Mouse (Mus musculus) mature B cell (primary cell): ENCODE measurements around the gene Rassf3.

Source experiments
- in situ Hi-C: fragments of 300-500 bp; cut with MboI; formaldehyde crosslinking; loops from 2 replicates; pipeline ENCODE4 v1.14.3; 2019

Gene Rassf3

DNA sequence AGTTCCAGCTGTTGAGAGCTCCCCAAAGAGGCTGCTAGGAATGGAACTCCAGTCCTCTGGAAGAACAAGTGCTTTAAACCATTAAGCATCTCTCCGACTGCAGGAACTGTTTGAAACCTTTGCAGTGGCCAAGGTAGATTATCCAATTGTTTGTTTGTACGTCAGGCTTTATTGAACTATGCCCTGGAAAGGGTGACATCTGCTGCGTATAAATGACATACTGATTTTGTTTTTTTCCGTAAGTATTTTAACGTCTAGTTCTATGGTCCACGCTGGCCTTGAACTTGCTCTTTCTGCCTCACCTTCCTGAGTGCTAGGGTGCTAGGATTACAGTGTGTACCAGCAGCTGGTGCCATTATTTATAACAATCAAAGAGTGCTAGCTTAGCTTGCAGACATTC, 13.8 kb upstream of the Rassf3 start:
- in situ Hi-C loops, result no loop called here

GRCm38 (mm10) chr10:121488623-121489299, 12.6 kb upstream of the Rassf3 start:
- in situ Hi-C loops, result no loop called here

GRCm38 (mm10) chr10:121487716-121488115, 11.6 kb upstream of the Rassf3 start:
- in situ Hi-C loops, result no loop called here

DNA sequence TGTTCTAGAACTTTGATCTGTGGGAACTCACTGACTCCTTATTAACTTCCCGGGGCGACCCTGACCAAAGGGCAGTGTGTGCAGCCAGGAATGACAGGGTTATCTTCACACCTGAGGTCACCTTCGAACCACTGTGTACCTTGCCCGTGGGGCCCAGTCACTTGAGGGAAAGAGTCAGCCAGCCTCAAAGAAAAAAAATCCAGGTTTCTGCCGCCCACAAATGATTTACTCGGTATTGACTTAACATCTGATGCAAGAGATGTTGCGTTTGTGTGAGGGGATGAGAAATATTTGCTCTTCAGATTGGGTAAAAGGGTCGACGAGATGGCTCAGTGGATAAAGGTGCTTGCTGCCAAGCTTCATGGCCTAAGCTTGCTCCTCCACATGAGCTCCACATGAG, 10.2 kb upstream of the Rassf3 start:
- in situ Hi-C loops, result no loop called here

- in situ Hi-C loops, result no loop called here
Measured at GRCm38 (mm10) chr10:121483364-121483763, 7.2 kb upstream of the Rassf3 start.

- in situ Hi-C loops, result no loop called here
Measured at GRCm38 (mm10) chr10:121481141-121481540, 5.0 kb upstream of the Rassf3 start.

DNA sequence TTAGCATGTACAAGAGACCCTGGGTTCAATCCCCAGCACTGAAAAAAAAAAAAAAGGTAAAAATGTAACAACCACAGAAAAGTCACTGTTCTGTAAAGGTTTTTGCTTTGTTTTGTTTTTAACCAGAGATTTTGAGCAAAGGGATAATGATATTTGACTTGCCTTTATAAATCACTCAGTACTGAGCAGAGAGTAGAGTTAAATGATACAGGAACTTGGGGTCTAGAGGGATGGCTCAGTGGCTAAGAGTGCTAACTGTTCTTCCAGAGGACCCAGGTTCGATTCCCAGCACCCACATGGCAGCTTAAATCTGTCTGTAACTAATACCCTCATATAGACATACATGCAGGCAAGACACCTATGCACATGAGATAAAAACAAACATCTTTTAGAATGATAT, 3.8 kb upstream of the Rassf3 start:
- in situ Hi-C loops, result no loop called here

DNA sequence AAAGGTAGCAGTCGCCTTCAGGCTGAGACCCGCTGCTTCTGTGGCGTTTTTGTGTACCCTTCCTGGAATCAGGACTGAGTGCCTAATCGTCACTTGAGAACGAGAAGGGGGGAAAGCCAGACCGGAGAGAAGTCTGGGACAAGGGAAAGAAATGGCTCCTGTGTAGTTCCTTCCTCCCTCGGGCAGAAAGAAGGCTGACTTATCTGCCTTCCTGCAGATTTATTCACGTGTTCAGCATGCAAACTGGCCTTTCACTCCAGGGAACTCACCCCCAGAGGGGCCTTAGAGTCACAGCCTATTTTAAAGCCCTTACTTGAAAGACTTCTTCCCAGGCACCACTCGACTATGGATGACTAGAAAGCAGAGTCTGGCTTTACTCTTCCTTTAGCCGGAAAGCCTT, 1.3 kb upstream of the Rassf3 start:
- in situ Hi-C loops, result no loop called here

GRCm38 (mm10) chr10:121476968-121477337, 806 bp upstream of the Rassf3 start:
- in situ Hi-C loops, result no loop called here

DNA sequence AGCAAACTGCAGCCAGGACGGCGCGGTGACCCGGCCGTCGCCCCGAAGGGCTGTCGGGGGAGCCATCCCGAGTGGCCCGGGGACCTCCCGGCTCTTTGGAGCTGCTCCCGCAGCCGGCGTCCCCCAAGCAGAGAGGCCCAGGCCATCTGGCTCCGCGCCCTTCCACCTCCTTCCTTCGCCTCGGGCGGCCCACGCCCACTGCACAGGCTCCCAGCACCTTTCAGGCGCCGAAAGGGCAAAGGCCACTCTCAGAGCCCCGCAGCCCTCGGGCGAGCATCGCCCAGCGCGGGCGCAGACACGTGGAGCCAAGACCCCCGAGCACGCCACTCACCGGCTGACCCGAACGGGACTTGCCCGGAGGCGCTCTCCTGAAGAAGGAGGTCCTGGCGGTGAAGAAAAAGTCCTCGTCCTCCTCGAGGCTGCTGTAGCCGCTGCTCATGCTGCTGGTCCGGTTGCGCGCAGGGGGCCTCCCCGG, 438 bp downstream of the Rassf3 start:
- in situ Hi-C loops, result no loop called here

DNA sequence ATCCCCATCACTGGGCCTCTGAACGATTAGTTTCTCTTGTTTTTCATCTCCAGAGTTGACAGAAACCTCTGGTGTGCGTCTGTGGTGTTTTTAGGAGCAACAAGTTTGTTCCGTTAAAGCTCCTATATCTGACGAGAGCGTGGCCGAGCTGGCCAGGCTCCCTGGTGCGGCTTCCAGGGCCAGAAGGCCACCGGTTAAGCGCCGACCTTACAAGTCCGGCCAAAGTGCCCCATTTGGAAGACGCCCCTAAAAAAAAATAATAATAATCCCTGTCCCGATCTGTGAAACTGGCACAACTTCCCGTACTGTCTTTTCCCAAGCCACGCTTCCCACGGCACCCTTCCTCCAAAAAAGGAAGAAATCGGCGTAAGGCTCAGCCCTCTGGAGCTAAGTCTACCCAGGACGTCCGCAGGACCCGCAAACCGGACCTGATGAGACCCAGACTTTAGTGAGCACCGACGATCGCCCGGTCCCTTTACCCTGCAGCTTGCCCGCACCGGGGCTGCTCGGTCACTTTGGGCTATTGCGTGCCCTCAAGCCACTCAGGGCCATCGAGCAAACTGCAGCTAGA, 961 bp downstream of the Rassf3 start:
- in situ Hi-C loops, result no loop called here

- in situ Hi-C loops, result no loop called here
Measured at GRCm38 (mm10) chr10:121474288-121474687, 1.9 kb downstream of the Rassf3 start.

DNA sequence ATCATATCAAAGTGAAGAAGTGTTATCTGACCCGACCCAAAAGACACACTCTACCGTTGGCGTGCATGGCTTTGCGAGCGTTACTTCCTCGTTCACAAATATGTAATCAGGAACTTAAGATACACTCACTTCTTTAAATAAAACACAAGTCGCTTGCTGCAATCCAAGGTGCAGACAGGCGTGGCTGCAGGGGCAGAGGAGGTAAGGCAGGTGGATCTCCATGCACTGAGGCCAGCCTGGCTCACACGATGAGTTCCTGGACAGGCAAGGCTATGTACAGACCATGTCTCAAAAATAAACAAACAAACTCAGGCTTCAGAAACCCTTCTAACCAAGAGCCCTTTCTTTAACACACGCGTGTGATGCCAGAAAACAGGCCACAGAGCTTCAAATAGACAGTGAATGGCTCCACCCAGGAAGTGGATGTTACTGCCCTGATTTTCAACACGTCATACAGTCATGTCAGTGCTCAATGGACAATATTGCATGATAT, 2.4 kb downstream of the Rassf3 start:
- in situ Hi-C loops, result no loop called here

DNA sequence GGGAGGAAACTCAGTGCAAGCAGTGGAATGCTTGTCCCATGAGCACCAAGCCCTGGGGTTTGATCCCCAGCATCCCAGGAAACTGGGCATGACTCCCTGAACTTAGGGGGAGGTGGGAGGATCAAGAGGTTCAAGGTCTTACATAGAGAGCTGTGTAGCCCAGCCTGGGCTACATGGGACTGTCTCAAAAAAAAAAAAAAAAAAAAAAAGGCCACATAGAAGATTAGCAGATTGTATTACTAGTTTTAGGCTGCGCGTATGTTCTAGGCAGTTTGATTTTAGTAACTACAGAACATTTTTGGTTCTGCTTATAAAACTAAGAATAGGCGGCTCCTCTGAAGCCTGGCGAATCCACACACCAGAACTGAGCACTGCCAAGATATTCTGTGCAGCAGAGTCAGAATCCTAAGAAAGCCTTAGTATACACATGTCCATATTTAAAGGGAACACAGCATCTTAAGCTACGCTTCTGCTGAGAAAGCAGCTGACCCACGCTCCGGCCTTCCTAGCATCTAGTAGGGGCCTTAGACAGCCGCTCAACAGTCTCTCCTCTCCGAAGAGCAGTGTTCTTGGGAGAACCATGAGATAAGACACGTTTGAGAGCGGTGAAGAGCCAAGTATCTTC, 3.4 kb downstream of the Rassf3 start:
- in situ Hi-C loops, result no loop called here

DNA sequence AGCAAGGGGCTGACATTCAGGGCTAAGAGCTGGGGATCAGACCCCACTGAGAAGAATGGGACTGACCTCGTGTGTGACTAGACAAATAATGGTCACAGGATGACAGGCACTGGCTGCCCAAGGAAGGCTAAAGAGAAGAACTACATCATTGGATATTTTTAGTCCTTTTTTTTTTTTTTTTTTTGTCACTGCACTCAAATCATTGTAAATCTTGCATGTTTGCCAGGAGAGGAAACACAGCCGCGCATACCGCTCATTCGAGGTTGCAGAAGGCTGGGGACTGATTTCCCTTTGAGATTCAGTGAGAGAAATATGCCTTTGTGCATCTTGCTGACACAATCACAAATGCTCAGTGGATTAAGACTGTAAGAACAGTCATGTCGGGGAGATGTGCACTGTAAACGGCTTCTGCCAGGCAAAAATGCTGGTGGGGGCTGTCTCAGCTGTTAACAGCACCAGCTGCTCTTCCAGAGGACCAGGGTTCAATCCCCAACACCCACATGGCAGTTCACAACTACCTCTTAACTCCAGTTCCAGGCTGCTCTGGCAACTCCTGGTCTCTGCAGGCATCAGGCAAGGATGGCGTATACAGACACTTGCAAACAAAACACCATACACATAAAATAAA, 4.5 kb downstream of the Rassf3 start:
- in situ Hi-C loops, result no loop called here

DNA sequence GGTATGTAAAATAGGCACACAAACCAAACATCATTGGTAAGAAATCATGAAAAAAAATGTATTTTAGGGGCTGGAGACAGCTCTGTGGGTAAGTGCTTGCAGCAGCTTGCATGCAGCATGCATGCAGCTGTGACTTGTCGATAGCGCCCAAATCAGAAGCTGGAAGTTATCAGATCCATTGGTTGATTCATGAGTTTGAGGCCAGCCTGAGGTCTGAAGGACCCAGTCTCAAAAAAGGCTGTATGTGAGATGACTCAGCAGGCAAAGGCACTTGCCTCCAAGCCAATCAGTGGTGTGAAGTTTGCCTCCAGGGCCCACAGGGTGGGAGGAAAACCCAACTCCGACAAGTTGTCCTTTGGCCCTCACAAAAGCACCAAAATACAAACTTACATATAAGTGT, 6.5 kb downstream of the Rassf3 start:
- in situ Hi-C loops, result no loop called here

DNA sequence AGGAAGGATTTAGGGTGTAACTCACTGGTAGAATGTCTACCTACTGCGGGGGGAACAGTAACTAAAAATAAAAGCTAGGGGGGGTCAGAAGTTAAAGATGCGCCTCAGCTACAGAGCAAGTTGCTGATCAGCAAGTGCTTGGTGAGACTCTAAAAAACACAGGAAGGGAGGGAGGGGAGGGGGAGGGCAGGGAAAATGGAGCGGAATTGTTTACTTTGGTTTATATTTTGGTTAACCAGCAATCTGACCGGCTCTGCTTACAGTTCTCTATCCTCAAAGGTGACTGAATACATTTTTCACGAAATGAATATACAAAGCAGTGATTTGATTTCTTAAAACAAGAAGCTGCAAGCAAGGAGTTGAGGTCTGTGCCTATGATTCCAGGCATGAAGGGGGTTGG, 7.2 kb downstream of the Rassf3 start:
- in situ Hi-C loops, result no loop called here

DNA sequence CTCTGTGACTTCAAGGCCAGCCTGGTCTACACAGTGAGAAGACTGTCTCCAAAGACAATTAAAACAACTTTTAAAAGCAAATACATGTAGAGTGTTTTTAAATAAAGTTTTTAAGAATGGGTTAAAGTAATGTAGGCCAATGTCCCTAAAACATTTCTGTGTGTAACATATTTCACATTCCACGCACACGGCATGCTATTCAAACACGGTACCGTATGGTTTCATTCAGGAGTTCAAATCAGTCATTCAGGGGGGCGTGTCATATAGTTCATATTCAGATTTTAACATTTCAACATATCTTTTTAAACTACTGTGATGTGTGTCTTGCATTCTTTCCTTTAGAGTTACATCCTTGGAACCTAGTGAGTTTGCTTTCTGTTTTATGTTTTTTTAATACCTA, 7.9 kb downstream of the Rassf3 start:
- in situ Hi-C loops, result no loop called here

DNA sequence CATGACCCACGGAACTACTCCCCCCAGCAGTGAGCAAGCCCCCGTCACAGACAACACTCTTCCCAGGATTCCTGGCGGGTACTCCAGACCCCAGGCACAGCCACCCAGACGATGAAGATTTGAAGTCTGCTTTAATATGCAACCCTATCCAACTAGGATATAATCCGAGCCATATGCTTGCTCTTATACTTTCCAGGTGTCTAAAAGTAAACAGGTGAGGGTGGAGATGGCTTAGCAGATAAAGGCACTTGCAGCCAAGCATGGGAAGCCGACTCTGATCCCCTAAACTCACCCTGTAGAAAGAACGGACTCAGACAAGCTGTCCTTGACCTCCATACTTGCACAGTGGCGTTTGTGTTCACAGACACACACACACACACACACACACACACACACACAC, 8.4 kb downstream of the Rassf3 start:
- in situ Hi-C loops, result no loop called here

- in situ Hi-C loops, result no loop called here
Measured at GRCm38 (mm10) chr10:121467016-121467415, 9.1 kb downstream of the Rassf3 start.

GRCm38 (mm10) chr10:121465033-121465432, 11.1 kb downstream of the Rassf3 start:
- in situ Hi-C loops, result no loop called here

- in situ Hi-C loops, result no loop called here
Measured at GRCm38 (mm10) chr10:121462162-121462881, 13.8 kb downstream of the Rassf3 start.
